Mouse (Mus musculus): Measurements from ENCODE around the gene Gm49337. TPM values are rescaled to one million over a fixed set of nuclear protein-coding genes. Genes with fewer than 3 reads are reported as not detected.

Gene Gm49337
- polyA plus RNA-seq, 1 experiment from 2014 or later, result not detected

DNA sequence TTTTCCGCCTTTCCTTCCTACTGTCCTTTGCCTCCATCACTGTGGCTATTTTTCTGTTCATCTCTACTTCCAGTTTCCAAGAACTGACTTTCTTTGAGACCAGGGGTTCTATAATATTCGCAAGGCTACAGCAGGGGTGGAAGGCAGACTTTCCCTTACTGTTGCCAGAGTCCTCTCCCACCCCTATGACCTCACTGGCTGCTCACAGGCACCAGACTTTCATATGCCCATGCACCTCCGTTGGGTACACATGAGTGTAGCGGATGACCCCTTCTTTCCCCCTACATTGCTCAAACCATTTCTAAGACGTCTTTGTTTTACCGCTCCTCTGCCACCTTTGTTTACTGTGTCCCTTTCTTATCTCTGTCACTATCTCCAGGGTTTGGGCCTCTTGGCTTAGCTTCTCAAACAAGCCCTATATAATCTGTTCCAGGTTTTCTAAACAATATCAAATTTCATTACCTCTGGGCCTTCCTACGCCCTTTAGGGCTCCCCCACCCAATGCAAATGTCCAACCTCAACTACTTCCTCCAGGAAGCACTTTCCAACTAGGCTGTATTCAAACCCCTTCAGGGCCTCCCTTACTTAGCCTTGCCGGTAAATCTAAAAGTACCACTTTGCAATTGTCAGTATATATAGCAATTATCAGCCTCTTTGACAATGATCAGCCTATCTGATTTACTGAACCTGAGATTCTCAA is 7.3 kb upstream of the Gm49337 start:
- H3K36me3 ChIP-seq, result no peaks in the 10 kb centered on the region
- no peak overlapping the region for H3K27ac ChIP-seq
- no peak overlapping the region for H3K4me3 ChIP-seq
- no peak overlapping the region for H3K4me2 ChIP-seq (replicated peaks)
- WGBS, result 76% methylated on average over 8 of the region's 8 CpGs
- H3K4me1 ChIP-seq, result no peaks in the 10 kb centered on the region
- no peak overlapping the region for H3K9ac ChIP-seq
- no peaks in the 10 kb centered on the region for H3K27me3 ChIP-seq (replicated peaks)
- H3K9me3 ChIP-seq, result no peaks in the 10 kb centered on the region
- no peak for ATAC-seq (ENCODE audit: low FRiP score, low read depth)

DNA sequence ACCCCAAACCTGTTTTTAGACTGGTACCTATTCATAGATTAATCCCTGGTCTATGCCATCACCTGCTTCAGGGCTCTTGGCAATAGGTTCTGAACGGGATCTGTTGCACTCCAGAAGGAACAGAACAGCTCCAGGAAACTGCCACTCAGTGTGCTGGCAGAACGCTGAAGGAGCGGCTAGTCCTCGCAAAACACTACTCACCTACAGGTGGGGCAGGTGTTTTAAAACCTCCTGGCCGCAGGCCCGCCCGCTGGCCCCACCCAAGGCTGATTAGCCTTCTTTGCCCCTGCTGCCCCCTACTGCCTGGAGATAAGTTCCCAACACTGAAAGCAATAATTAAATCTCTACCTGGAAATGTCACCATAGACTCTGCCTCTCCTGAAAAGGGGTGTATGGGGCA is 5.8 kb upstream of the Gm49337 start, which contains the start of gene Tspan1:
TSS of gene Tspan1 (minus strand) at position 198 of the 400 bp plus-strand sequence.
- Histone ChIP-seq H3K27me3 (replicated peaks) (no peaks in the 10 kb centered on the region), H3K36me3 (no peaks in the 10 kb centered on the region), H3K9me3 (no peaks in the 10 kb centered on the region), H3K27ac (no peak within 1 kb of the TSS), H3K9ac (no peak within 1 kb of the TSS), H3K4me2 (replicated peaks) (no peak within 1 kb of the TSS), H3K4me1 (no peaks in the 10 kb centered on the region), H3K4me3 (no peak within 1 kb of the TSS)
- WGBS, result 43% methylated on average over 7 of the region's 7 CpGs
- ATAC-seq (ENCODE audit: low FRiP score, low read depth), result no peak

DNA sequence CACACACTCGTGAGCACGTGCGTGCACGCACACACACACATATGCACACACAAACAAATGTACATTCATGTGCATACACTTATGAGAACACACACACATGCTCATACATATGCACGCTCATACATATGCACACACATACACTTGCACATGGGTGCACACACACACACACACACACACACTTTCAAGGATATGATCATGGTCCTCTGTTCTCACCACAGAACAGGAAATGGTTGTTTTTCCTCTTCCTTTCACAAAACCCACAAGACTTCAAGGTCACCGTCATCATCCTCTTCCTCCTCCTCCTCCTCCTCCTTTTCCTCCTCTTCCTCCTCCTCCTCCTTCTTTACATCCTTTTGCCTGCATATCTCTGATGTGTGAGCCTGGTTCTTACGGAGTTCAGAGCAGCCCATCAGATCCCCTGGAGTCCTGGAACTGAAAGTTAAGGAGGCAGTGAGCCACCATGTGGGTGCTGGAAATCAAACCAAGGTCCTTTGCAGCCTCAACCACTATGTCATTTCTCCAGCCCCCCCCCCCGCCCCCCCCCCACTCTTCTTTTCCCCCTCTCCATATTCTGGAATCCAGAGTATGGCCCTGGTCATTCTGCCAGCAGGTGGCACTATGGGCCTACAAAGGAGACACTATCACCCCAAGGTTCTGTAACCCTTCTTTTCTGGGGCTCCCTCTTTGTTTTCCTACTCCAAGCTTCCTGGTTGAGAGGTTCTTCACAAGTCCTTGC is 4.4 kb upstream of the Gm49337 start:
- Histone ChIP-seq H3K4me3 (no peak overlapping the region), H3K9me3 (no peaks in the 10 kb centered on the region), H3K27ac (no peak overlapping the region), H3K9ac (no peak overlapping the region), H3K4me2 (replicated peaks) (no peak overlapping the region), H3K36me3 (no peaks in the 10 kb centered on the region), H3K27me3 (replicated peaks) (no peaks in the 10 kb centered on the region), H3K4me1 (no peaks in the 10 kb centered on the region)
- ATAC-seq (ENCODE audit: low FRiP score, low read depth), result peak; percentile 74; the same call in 1 of the 2 replicates
- WGBS, result 73% methylated on average over 8 of the region's 8 CpGs

DNA sequence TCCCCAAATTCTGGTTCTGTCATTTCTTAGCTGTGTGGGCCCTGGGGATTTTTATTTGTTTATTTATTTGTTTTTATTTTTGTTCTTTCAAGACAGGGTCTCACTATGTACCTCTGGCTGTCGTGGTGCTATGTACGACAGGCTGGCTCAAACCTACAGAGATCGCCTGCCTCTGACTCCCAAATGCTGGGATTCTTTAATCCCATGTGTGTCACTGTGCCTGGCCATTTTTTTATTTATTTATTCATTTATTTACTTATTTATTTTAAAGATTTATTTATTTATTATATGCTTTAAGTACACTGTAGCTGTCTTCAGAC is 3.9 kb upstream of the Gm49337 start:
- no peak overlapping the region for H3K4me2 ChIP-seq (replicated peaks)
- 87% methylated on average over 3 of the region's 3 CpGs for WGBS
- H3K27ac ChIP-seq, result no peak overlapping the region
- peak; percentile 30; the same call in 1 of the 2 replicates for ATAC-seq (ENCODE audit: low FRiP score, low read depth)
- no peak overlapping the region for H3K4me3 ChIP-seq
- H3K27me3 ChIP-seq (replicated peaks), result no peaks in the 10 kb centered on the region
- H3K4me1 ChIP-seq, result peaks cover under 1% of the 10 kb centered on the region; the same call in 1 of the 2 replicates
- no peaks in the 10 kb centered on the region for H3K36me3 ChIP-seq
- no peak overlapping the region for H3K9ac ChIP-seq
- no peaks in the 10 kb centered on the region for H3K9me3 ChIP-seq

DNA sequence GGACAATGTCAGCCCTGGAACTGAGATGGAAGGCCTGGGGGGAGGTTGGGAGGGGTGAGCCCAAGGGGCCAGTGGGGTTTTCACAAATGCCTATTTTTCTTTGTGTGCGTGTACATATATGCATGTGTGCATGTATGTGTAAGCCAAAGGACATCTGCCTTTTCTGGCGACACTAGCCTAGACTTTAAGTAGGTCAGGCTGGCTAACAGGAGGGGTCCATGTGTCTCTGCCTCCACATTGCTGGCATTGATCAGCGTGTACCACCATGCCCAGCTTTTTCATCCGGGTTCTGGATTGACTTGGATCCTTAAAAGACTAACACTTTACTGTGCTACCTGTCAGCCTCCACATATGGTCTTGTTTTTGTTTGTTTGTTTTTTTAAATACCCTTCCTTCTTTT is 568 bp downstream of the Gm49337 start:
- no peak overlapping the region for H3K4me3 ChIP-seq
- H3K27me3 ChIP-seq (replicated peaks), result no peaks in the 10 kb centered on the region
- H3K4me2 ChIP-seq (replicated peaks), result no peak overlapping the region
- ATAC-seq (ENCODE audit: low FRiP score, low read depth), result no peak
- H3K36me3 ChIP-seq, result no peaks in the 10 kb centered on the region
- no peak overlapping the region for H3K9ac ChIP-seq
- no peak overlapping the region for H3K27ac ChIP-seq
- peaks cover 13% of the 10 kb centered on the region for H3K4me1 ChIP-seq
- H3K9me3 ChIP-seq, result no peaks in the 10 kb centered on the region
- 86% methylated on average over 4 of the region's 4 CpGs for WGBS

DNA sequence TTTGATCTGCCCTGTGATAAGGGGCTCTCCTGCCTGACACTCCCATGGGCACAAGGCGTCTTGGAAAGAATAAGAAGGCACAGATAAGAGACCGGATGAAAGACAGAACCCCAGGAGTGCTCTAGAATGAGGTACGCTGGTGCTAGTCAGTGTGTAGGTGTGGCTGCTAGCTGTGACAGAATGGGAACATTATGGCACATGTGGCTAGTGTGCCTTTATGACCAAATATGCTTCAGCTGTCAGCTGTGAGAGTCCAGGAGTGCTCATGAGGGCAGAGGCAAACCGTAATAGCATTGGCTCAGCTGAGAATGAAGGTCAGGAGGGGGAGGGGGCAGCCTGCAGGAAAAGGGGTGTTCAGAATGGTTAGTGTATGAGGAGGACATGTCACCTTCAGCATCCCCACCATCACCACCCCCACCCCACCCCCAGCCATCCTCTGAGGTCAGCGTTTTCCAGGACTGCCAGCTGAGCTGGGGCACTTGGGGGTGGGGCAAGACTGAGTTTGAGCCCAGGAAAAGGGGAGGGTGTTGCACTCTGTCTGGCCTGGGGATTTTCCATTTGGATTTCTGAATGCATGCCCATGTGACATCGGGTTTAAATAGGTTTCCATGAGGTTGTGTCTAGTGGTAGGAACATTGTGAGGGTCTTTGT is 1.4 kb downstream of the Gm49337 start:
- 0 out of 2 replicates have a peak, but pooled peaks have one; percentile 23 for ATAC-seq (ENCODE audit: low FRiP score, low read depth)
- peaks cover 13% of the 10 kb centered on the region for H3K4me1 ChIP-seq
- no peaks in the 10 kb centered on the region for H3K9me3 ChIP-seq
- H3K4me2 ChIP-seq (replicated peaks), result no peak overlapping the region
- no peaks in the 10 kb centered on the region for H3K36me3 ChIP-seq
- WGBS, result 56% methylated on average over 6 of the region's 6 CpGs
- no peak overlapping the region for H3K9ac ChIP-seq
- no peaks in the 10 kb centered on the region for H3K27me3 ChIP-seq (replicated peaks)
- no peak overlapping the region for H3K27ac ChIP-seq
- no peak overlapping the region for H3K4me3 ChIP-seq

DNA sequence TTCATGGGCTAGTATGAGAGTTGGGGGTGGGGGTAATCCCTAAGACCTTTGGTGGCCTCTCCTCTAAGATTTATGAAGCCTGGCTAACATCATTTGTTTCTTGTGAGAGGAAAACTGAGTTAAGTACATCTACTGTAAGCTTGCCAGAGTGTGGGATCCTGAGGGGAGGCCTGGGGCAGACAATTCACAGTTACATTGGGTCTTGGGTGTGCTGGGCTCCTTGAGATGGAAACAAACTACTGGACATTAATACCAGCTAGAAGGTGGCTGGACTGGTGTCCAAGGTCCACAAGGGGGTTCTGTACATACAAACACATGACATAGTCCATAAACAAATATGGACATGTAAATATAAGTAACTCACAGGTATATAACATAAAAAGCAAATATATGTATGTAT is 2.0 kb downstream of the Gm49337 start:
- no peaks in the 10 kb centered on the region for H3K9me3 ChIP-seq
- H3K27ac ChIP-seq, result no peak overlapping the region
- H3K27me3 ChIP-seq (replicated peaks), result no peaks in the 10 kb centered on the region
- no peak overlapping the region for H3K4me2 ChIP-seq (replicated peaks)
- peaks cover 13% of the 10 kb centered on the region for H3K4me1 ChIP-seq
- no peak overlapping the region for H3K9ac ChIP-seq
- no peak for ATAC-seq (ENCODE audit: low FRiP score, low read depth)
- no peak overlapping the region for H3K4me3 ChIP-seq
- no peaks in the 10 kb centered on the region for H3K36me3 ChIP-seq

DNA sequence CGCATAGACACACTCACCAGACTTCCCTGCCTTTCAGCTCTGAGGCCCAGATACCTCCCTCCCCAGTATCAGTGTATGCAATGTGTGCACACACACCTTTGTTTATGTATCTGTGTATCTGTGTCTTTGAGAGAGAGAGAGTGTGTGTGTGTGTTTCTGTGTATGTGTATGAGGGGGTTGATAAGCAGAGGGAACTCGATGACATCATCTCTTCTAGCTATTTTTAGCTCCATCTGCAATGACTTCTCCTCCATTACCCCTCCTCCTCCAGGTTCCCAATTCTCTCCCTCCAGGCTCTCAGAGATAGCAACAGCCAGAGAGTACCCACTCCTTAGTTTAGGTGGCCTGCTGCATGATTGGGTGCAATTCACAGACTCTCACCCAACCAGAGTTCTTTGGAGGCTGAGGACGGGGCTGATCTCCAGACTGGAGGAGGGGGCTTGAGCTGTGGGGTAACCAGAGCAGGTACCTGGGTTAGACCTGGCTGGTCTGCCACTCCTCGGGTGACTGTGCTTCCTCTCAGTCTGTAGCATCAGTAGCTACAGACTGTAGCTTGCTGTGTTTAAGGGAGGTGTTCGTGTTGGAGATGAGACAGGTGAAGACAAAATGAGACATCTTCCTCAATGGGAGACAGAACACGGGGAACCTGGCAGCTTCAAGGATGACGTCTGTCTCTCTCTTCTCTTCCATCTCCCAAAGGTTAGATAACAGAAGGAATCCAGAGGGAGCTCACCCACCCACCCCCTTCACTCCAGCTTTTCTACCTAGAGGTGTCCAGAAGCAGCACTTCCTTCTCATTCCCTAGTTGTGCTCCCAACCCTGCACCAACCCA is 2.7 kb downstream of the Gm49337 start:
- Histone ChIP-seq H3K36me3 (no peaks in the 10 kb centered on the region), H3K9me3 (no peaks in the 10 kb centered on the region), H3K4me1 (peaks cover 13% of the 10 kb centered on the region), H3K27me3 (replicated peaks) (no peaks in the 10 kb centered on the region), H3K4me3 (no peak overlapping the region), H3K4me2 (replicated peaks) (no peak overlapping the region), H3K27ac (no peak overlapping the region), H3K9ac (no peak overlapping the region)
- WGBS, result 78% methylated on average over 7 of the region's 7 CpGs
- ATAC-seq (ENCODE audit: low FRiP score, low read depth), result no peak

DNA sequence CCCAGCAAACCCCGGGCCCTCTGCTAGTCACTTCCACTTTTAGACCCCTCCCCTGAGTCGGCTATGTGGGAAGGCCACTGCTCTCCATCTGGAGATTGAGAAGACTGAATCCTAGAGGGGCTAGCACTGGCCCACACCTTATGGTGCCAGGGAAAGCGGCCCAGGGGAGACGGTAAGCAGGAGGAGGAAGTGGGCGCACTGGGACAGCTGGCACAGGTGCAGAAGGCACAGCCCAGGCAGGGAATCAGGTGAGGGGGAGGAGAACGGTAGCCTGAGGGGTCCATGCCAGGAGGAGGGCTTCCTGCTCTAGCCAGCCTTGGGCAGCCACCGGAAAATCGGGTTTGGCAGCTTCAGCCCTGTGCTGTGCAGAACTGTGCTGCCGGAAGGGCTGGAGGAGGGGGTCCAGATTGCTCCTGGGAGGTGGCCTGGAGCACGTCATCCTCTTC is 3.4 kb downstream of the Gm49337 start:
- ATAC-seq (ENCODE audit: low FRiP score, low read depth), result peak; percentile 56
- peak overlapping the region; percentile 40 for H3K4me2 ChIP-seq (replicated peaks)
- H3K27ac ChIP-seq, result no peak overlapping the region
- no peaks in the 10 kb centered on the region for H3K27me3 ChIP-seq (replicated peaks)
- H3K36me3 ChIP-seq, result no peaks in the 10 kb centered on the region
- no peaks in the 10 kb centered on the region for H3K9me3 ChIP-seq
- 43% methylated on average over 10 of the region's 10 CpGs for WGBS
- H3K4me1 ChIP-seq, result peaks cover 13% of the 10 kb centered on the region
- no peak overlapping the region for H3K4me3 ChIP-seq
- H3K9ac ChIP-seq, result no peak overlapping the region

DNA sequence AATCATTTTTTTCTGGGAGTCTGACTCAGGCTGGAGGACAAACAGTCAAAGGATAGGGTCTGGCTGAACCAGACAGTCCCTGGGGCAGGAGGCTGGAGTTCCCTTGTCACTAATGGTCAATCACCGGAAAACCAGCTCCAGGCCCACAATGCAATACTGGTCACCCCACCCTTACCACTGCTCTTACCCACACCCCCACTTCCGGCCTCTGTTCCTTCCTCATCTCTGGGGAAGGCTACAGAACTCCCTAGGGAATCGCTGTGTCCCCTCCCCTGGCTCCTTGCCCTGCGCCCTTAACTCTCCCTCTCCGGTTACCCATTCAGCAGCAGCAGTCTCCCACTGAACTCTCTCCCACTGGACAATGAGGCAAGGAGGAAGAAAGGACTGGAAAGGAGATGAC is 4.0 kb downstream of the Gm49337 start:
- no peak overlapping the region for H3K27ac ChIP-seq
- H3K4me2 ChIP-seq (replicated peaks), result no peak overlapping the region
- no peak for ATAC-seq (ENCODE audit: low FRiP score, low read depth)
- H3K9ac ChIP-seq, result no peak overlapping the region
- H3K4me3 ChIP-seq, result no peak overlapping the region
- H3K4me1 ChIP-seq, result peaks cover 13% of the 10 kb centered on the region
- H3K27me3 ChIP-seq (replicated peaks), result no peaks in the 10 kb centered on the region
- H3K36me3 ChIP-seq, result no peaks in the 10 kb centered on the region
- WGBS, result 28% methylated on average over 5 of the region's 5 CpGs
- no peaks in the 10 kb centered on the region for H3K9me3 ChIP-seq

DNA sequence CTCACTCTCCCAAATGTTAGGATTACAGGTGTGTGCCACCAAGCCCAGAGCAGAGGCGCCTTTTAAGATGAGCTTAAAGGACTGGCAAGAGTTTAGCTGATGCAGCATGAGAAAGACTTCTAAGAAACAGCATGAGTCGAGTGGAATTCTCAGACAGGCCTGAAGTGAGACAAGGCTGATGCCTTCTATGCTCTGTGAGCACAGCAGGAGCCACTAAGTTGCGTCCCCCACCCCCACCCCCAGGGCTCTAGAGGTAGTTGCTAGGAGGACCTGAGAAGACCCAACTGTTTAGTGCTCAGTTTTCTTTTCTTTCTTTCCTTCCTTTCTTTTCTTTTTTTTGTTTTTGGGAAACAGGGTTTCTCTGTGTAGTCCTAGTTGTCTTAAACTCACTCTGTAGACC is 8.9 kb downstream of the Gm49337 start:
- Histone ChIP-seq H3K27ac (no peak overlapping the region), H3K36me3 (no peaks in the 10 kb centered on the region), H3K4me1 (peaks cover 4% of the 10 kb centered on the region; the same call in 1 of the 2 replicates), H3K4me3 (no peak overlapping the region), H3K27me3 (replicated peaks) (no peaks in the 10 kb centered on the region), H3K9me3 (no peaks in the 10 kb centered on the region), H3K9ac (no peak overlapping the region), H3K4me2 (replicated peaks) (no peak overlapping the region)
- no peak for ATAC-seq (ENCODE audit: low FRiP score, low read depth)
- WGBS, result 42% methylated on average over 3 of the region's 3 CpGs

DNA sequence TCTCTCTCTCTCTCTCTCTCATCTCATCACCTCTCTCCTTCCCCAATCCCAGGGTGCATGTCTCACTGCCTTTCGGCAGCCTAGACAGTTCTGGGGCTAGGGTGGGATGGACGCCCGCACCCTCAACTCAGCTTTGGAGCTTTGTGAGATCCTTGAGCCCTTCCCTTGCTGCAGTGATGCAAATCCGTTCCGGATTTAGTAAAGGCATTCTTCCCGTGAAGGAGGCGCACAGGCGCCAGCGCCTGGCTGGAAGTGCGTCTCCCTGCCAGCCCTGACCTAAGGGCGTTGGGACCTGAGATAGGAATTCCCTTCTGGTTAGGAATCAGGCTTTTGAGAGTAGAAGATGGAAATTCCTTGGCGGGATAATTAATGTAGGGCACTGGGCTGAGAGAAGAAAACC is 9.6 kb downstream of the Gm49337 start:
- H3K9me3 ChIP-seq, result no peaks in the 10 kb centered on the region
- no peaks in the 10 kb centered on the region for H3K36me3 ChIP-seq
- no peak for ATAC-seq (ENCODE audit: low FRiP score, low read depth)
- H3K27ac ChIP-seq, result no peak overlapping the region
- H3K9ac ChIP-seq, result no peak overlapping the region
- no peaks in the 10 kb centered on the region for H3K4me1 ChIP-seq
- no peak overlapping the region for H3K4me3 ChIP-seq
- H3K27me3 ChIP-seq (replicated peaks), result no peaks in the 10 kb centered on the region
- peak overlapping the region; percentile 39 for H3K4me2 ChIP-seq (replicated peaks)
- WGBS, result 11% methylated on average over 12 of the region's 12 CpGs
